Mouse (Mus musculus) limb, embryonic 12.5 days (tissue): Measurements from ENCODE around the gene Herc2. TPM values are rescaled to one million over a fixed set of nuclear protein-coding genes. Genes with fewer than 3 reads are reported as not detected.

Experiments
- ATAC-seq: fragments of 200-750 bp; cut with Nextera tagmentation; 2 replicates; pipeline ENCODE4 v1.8.0; 2017; ENCODE audit warnings: low read depth, moderate TSS enrichment; ENCODE audit not compliant: insufficient number of reproducible peaks, insufficient read depth, low FRiP score, low TSS enrichment
- H3K27ac ChIP-seq: fragments of 300-500 bp; sonication (generic); 2 replicates; pipeline ENCODE4 v1.5.1; 2016; ENCODE audit warnings: mild to moderate bottlenecking, moderate library complexity
- H3K27me3 ChIP-seq: fragments of 300-500 bp; sonication (generic); 2 replicates; pipeline ENCODE4 v1.6.1; 2016; ENCODE audit warnings: mild to moderate bottlenecking, moderate library complexity
- H3K36me3 ChIP-seq: fragments of 300-500 bp; sonication (generic); 2 replicates; pipeline ENCODE4 v1.6.1; 2016; ENCODE audit warnings: mild to moderate bottlenecking, moderate library complexity
- H3K4me1 ChIP-seq: fragments of 300-500 bp; sonication (generic); replicated peaks from 2 replicates; pipeline ENCODE4 v1.6.1; 2016
- H3K4me2 ChIP-seq: fragments of 300-500 bp; sonication (generic); 2 replicates; pipeline ENCODE4 v1.6.1; 2016; ENCODE audit warnings: mild to moderate bottlenecking, moderate library complexity
- H3K4me3 ChIP-seq: fragments of 300-500 bp; sonication (generic); replicated peaks from 2 replicates; pipeline ENCODE4 v1.5.1; 2016; ENCODE audit warnings: mild to moderate bottlenecking
- H3K9ac ChIP-seq: fragments of 300-500 bp; sonication (generic); replicated peaks from 2 replicates; pipeline ENCODE4 v1.6.1; 2016; ENCODE audit warnings: mild to moderate bottlenecking, moderate library complexity
- H3K9me3 ChIP-seq: fragments of 300-500 bp; sonication (generic); 2 replicates; pipeline ENCODE4 v1.6.1; 2016; ENCODE audit warnings: mild to moderate bottlenecking, moderate library complexity
- WGBS: fragments of 180-500 bp; shearing (Covaris S2); methylation state at CpG from one replicate; pipeline ENCODE4 v1.1.7; 2016; 5-methylcytosine and 5-hydroxymethylcytosine counted together
- polyA plus RNA-seq: library from polyadenylated mRNA; unstranded; fragments of >200 nt; fragmentation: Nextera tagmentation; extraction: Ambion mirVana; gene quantifications from 2 replicates; pipeline ENCODE4 v1.2.1, GENCODE M21; 2016

Herc2 gene
- polyA plus RNA-seq, 1 experiment from 2014 or later: 25.8 TPM

DNA sequence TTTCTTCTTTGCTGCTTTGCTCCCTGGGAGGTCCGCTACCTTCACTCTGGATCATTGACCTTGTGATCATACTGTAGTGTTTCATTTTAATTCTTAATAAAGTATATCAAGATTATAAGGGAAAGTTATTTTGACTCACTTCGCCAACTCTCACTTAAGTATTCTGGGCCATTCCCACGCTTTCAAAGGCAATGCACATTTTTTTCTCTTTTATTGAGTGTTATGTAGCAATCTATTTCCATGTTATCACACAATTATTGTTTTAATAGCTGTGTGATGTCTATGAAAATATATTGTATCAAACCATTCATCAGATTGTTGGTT is 30.1 kb upstream of the Herc2 start, which contains the start of gene Nipa1:
TSS of gene Nipa1 (minus strand) at position 25 of the 324 bp plus-strand sequence.
- 49% methylated on average over 3 of the region's 3 CpGs for WGBS
- Histone ChIP-seq H3K4me2 (peak within 1 kb of the TSS; percentile 73), H3K4me3 (peak within 1 kb of the TSS; percentile 68), H3K27me3 (no peaks in the 10 kb centered on the region), H3K9me3 (no peaks in the 10 kb centered on the region), H3K36me3 (no peaks in the 10 kb centered on the region), H3K9ac (peak within 1 kb of the TSS; percentile 71), H3K27ac (peak within 1 kb of the TSS; percentile 72), H3K4me1 (peaks cover 7% of the 10 kb centered on the region)
- no peak for ATAC-seq

DNA sequence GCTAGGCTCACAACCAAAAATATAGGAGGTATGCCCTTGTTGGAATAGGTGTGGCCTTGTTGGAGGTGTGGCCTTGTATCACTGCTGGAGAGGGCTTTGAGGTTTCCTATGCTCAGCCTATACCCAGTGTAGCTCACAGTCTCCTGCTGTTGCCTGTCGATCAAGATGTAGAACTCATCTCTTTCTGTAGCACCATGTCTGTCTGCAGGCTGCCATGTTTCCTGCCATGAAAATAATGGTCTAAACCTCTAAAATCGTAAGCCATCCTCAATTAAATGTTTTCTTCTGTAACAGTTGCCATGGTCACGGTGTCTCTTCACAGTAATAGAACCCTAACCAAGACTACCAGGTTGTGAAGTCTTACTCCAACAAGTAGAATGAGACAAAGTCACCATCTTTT is 26.4 kb upstream of the Herc2 start:
- 76% methylated on average over 3 of the region's 3 CpGs for WGBS
- H3K4me1 ChIP-seq: peaks cover 3% of the 10 kb centered on the region
- no peaks in the 10 kb centered on the region for H3K9me3 ChIP-seq
- no peak overlapping the region for H3K9ac ChIP-seq
- no peak overlapping the region for H3K4me3 ChIP-seq
- no peaks in the 10 kb centered on the region for H3K36me3 ChIP-seq
- H3K27ac ChIP-seq: no peak overlapping the region
- no peak for ATAC-seq
- no peak overlapping the region for H3K4me2 ChIP-seq
- no peaks in the 10 kb centered on the region for H3K27me3 ChIP-seq

DNA sequence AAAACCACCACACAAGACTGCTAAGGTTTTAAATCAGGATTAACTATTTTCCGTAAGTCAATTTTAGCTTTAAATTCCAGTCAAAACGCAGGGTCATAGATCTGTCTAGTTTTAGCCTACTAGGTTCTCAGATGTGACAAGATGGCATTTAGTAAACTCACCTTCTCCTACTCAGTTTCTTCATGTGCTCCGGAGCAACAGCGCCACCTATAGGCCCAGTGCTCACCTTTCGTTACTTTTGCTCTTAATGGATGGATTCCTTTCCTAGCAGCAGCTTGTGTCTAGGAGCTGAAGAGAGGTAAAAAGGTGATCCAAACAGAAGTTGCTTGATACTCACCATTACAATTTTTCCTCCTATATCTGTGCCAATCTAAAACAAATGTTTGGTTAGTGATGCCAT is 7.6 kb upstream of the Herc2 start:
- Histone ChIP-seq H3K9me3 (no peaks in the 10 kb centered on the region), H3K27ac (no peak overlapping the region), H3K27me3 (no peaks in the 10 kb centered on the region), H3K4me3 (no peak overlapping the region), H3K4me2 (no peak overlapping the region), H3K9ac (no peak overlapping the region), H3K4me1 (no peaks in the 10 kb centered on the region), H3K36me3 (no peaks in the 10 kb centered on the region)
- 12% methylated on average over 5 of the region's 5 CpGs for WGBS
- ATAC-seq: no peak

DNA sequence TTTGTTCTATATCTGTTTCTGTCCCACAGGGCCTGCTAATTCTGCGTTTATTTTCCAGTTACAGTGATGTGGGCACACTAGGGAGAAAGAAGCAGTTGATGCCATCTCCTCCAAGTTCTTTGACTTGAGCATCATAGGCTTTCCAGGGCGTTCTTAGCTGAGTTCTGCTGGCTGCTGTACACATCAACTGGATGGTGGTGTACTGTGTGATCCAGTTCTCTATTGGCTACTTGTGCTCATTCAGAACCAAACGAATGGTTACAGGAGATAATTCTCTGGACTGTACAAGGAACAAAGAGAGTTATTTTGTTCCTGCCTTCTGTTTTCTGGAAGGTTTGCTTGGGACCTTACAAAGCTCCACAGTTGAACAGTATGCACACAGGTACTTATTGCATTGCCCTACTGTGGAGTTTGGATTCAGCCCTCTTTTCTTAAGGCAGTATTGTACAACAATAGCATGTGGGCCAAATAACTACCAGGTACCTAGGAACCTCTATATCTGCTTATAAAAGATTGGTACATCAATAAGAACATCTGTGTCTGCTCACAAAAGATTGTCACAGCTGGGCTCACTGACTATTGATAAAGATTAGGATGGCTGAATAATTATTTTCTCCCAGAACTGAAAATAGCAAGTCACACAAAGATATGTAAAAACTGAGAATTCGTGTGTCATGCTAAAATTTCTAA is 6.3 kb upstream of the Herc2 start:
- WGBS: 62% methylated on average over 4 of the region's 4 CpGs
- no peak overlapping the region for H3K4me2 ChIP-seq
- no peaks in the 10 kb centered on the region for H3K9me3 ChIP-seq
- H3K27ac ChIP-seq: no peak overlapping the region
- no peak overlapping the region for H3K9ac ChIP-seq
- no peak for ATAC-seq
- no peak overlapping the region for H3K4me3 ChIP-seq
- no peaks in the 10 kb centered on the region for H3K4me1 ChIP-seq
- no peaks in the 10 kb centered on the region for H3K27me3 ChIP-seq
- no peaks in the 10 kb centered on the region for H3K36me3 ChIP-seq

DNA sequence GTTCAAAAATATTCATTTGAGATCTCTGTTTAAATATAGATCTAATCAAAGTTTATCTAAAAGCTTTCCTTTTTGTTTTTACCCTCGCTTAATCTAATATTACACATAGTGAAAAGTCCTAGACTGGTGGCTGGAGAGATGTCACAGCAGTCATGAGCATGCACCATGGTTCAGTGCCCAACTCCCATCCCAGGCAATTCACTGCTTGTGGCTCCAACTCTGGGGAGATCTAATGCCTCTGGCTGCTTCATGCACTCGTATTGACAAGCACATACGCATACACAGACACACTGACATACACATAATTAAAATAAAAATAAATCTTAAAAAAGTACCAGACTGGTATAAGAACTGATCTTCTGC is 5.7 kb upstream of the Herc2 start:
- H3K9ac ChIP-seq: no peak overlapping the region
- H3K4me1 ChIP-seq: no peaks in the 10 kb centered on the region; the same call in 1 of the 2 replicates
- no peak overlapping the region for H3K27ac ChIP-seq
- WGBS: 74% methylated on average over 3 of the region's 3 CpGs
- no peaks in the 10 kb centered on the region for H3K27me3 ChIP-seq
- H3K36me3 ChIP-seq: no peaks in the 10 kb centered on the region
- no peak overlapping the region for H3K4me3 ChIP-seq
- H3K4me2 ChIP-seq: no peak overlapping the region
- H3K9me3 ChIP-seq: no peaks in the 10 kb centered on the region
- ATAC-seq: no peak

DNA sequence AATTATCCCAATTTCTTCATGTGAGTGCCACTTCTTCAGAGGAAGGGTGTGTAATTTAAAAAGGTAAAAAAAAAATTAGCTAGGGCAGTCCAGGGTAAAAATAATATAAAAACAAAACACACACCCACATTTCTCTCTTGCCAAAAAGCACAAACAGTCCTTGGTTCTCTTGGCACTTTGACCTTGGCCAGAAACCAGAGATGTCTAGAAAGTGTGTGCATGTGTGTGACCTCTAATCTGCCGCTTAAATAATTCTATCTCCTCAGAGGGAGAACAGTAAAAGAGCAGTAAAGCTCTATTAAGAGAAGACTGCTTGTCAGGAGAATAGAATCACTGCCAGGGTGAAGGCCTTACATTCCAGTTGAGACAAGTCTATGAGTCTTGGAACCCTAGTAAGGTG is 2.8 kb upstream of the Herc2 start:
- H3K36me3 ChIP-seq: no peaks in the 10 kb centered on the region

DNA sequence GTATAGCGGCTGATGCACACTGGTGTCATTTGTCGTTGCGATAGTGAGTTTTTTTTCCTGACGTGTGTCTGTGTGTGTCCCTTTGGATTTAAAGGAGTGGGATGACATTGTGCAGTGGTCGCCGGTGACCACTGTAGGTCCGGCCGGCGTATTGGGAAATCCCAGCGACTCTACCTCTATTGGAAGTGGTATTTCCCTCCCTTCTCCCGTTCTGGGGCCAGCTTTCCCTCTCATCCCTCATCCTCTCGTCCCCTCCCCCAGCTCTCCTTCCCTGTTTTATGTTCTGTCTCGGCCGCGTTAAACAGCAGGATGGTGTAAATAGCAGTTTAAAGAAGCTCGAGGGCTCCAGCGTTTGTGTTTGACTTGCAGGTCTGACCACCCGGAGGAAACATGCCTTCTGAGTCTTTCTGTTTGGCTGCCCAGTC is 503 bp downstream of the Herc2 start:
- Histone ChIP-seq H3K4me1 (peaks cover 9% of the 10 kb centered on the region), H3K4me3 (peak overlapping the region; percentile 75), H3K27me3 (no peaks in the 10 kb centered on the region), H3K4me2 (peak overlapping the region; percentile 77), H3K9ac (peak overlapping the region; percentile 71), H3K9me3 (no peaks in the 10 kb centered on the region), H3K36me3 (peaks cover 4% of the 10 kb centered on the region; the same call in 1 of the 2 replicates), H3K27ac (peak overlapping the region; percentile 90)
- ATAC-seq: peak; percentile 65
- WGBS: under 1% methylated on average over 18 of the region's 18 CpGs

More for the DNA sequence above, 2.8 kb upstream of the Herc2 start:
- WGBS: 77% methylated on average over 1 of the region's 1 CpGs
- no peak overlapping the region for H3K4me3 ChIP-seq
- no peak for ATAC-seq
- H3K4me1 ChIP-seq: peaks cover 9% of the 10 kb centered on the region
- H3K9ac ChIP-seq: no peak overlapping the region
- H3K9me3 ChIP-seq: no peaks in the 10 kb centered on the region
- H3K4me2 ChIP-seq: no peak overlapping the region
- H3K27ac ChIP-seq: no peak overlapping the region
- no peaks in the 10 kb centered on the region for H3K27me3 ChIP-seq

DNA sequence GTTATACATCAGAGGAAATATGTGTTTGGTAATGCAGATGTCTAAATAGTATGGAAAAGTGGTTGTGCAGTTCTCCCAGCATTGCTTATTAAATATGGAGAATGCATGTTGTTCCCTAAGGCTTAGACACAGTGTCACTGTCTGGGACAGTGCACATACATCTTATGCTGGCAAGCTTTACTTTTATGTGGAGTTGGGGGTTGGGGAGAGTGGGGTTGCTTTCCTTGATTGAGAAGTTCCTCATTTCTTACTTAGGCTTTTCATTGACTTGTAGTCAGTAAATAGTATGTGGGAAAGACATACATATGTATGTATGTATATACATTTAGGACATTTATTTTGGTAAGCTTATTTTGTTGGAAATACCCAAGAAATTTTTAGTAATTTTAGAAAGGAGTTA is 3.0 kb downstream of the Herc2 start:
- Histone ChIP-seq H3K27ac (no peak overlapping the region), H3K27me3 (no peaks in the 10 kb centered on the region), H3K4me1 (peaks cover 9% of the 10 kb centered on the region), H3K9me3 (no peaks in the 10 kb centered on the region), H3K36me3 (peaks cover 17% of the 10 kb centered on the region), H3K9ac (no peak overlapping the region), H3K4me2 (no peak overlapping the region), H3K4me3 (no peak overlapping the region)
- no peak for ATAC-seq

DNA sequence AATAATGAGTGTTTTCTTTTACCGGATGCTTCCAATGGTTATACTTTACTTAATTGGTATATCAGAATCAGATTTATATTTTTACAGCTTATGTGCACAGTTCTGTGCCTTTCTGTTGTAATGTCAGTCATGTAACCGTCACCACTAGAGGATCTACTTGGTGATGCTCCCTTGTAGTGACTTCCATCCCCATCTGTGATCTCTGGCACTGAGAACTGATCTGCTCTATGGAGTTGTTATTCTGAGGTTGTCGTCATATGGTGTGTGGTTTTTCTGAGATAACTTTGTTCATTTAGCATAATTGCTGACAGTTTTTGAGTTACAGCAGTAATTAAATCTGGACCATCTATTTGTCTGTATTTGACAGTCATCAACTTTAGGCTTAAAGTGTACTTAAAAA is 5.3 kb downstream of the Herc2 start:
- H3K9ac ChIP-seq: no peak overlapping the region
- no peak for ATAC-seq
- H3K9me3 ChIP-seq: no peaks in the 10 kb centered on the region
- H3K36me3 ChIP-seq: peaks cover 30% of the 10 kb centered on the region
- no peak overlapping the region for H3K4me3 ChIP-seq
- H3K4me1 ChIP-seq: peaks cover 9% of the 10 kb centered on the region
- no peak overlapping the region for H3K4me2 ChIP-seq
- 84% methylated on average over 3 of the region's 3 CpGs for WGBS
- H3K27ac ChIP-seq: no peak overlapping the region
- H3K27me3 ChIP-seq: no peaks in the 10 kb centered on the region

DNA sequence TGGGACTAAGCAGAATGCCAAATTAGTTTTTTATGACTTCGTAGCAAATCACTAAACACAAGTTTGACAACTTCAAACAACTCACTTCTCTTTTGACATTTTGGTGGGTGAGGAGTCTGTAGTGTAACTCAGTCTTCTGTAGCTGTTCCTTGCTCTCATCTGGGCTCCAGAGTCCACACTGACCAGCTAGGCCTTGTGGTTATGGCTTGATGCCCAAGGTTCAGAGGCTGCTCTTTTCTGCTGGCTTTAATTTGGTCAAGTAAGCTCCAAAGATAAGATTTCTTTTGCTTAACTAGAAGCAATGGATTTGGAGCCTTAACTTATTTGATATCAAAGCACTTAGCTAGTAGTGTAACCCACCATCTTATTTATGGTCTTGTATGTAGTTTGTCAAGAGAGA is 14.9 kb downstream of the Herc2 start:
- Histone ChIP-seq H3K27ac (no peak overlapping the region), H3K36me3 (peaks cover 12% of the 10 kb centered on the region), H3K4me3 (no peak overlapping the region), H3K9ac (no peak overlapping the region), H3K27me3 (no peaks in the 10 kb centered on the region), H3K4me1 (no peaks in the 10 kb centered on the region), H3K4me2 (no peak overlapping the region), H3K9me3 (no peaks in the 10 kb centered on the region)
- ATAC-seq: no peak
- WGBS: 94% methylated on average over 1 of the region's 1 CpGs

DNA sequence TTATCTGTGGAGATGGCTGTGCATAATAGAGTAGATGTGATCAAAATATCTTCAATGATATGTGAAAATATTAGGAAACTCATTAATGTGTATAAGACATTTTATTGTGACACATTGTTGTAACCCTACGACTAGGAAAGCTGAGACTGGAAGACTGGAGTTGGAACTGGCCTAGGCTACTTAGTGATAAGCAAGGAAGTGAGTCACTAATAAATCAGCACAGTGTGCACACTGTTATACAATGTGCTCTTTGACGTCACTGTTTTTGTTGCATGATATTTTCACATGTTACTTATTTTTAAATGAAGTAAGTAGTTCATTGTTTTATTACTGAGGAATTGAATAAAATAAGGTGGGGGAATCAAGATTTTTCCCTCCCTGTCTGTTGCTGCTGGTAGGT is 16.1 kb downstream of the Herc2 start:
- Histone ChIP-seq H3K9ac (no peak overlapping the region), H3K36me3 (peaks cover 12% of the 10 kb centered on the region), H3K9me3 (no peaks in the 10 kb centered on the region), H3K4me1 (no peaks in the 10 kb centered on the region), H3K27ac (no peak overlapping the region), H3K4me2 (no peak overlapping the region), H3K27me3 (no peaks in the 10 kb centered on the region), H3K4me3 (no peak overlapping the region)
- 80% methylated on average over 2 of the region's 2 CpGs for WGBS
- no peak for ATAC-seq

DNA sequence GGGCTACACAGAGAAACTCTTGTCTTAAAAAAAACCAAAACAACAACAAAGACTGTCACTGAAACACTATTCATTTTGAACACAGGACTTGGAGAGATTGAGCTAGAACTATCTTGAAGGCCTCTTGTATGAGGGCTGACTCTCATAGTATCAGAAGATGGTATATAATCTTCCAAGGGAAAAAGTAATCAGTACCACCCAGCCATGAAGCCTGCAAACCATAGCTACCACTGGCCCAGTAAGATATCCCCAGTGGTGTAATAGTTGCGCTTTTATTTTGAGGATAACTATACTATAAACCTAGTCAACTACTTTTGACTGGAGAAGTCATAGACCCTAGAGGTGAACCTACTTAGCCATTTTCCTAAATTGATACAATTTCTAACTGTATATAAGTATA is 16.6 kb downstream of the Herc2 start:
- Histone ChIP-seq H3K27ac (no peak overlapping the region), H3K36me3 (peaks cover 7% of the 10 kb centered on the region), H3K9me3 (no peaks in the 10 kb centered on the region), H3K4me1 (no peaks in the 10 kb centered on the region), H3K4me3 (no peak overlapping the region), H3K9ac (no peak overlapping the region), H3K4me2 (no peak overlapping the region), H3K27me3 (no peaks in the 10 kb centered on the region)
- WGBS: 97% methylated on average over 1 of the region's 1 CpGs
- no peak for ATAC-seq
